Mouse (Mus musculus) neural tube, embryonic 11.5 days (tissue): ENCODE measurements around the gene Klk1b1. TPM values are rescaled to one million over a fixed set of nuclear protein-coding genes. Genes with fewer than 3 reads are reported as not detected.
"Not testable (repeated sequence)": the region's sequence is repeated elsewhere in the genome, so short reads cannot be mapped to it uniquely, and the experiment has no call there.

Experiments used
- ATAC-seq: fragments of 200-750 bp; cut with Nextera tagmentation; 2 replicates; pipeline ENCODE4 v1.8.0; 2017; ENCODE audit warnings: moderate number of reproducible peaks, mild to moderate bottlenecking, moderate TSS enrichment, moderate library complexity; ENCODE audit not compliant: insufficient read depth, low FRiP score, low TSS enrichment
- DNase-seq: peaks from one replicate; pipeline ENCODE4 v3.0.0-alpha.2; 2015; ENCODE audit warnings: low spot score
- H3K27ac ChIP-seq: fragments of 300-500 bp; sonication (generic); 2 replicates; pipeline ENCODE4 v1.5.1; 2014; ENCODE audit warnings: low read depth, mild to moderate bottlenecking, low read length
- H3K27me3 ChIP-seq: fragments of 300-500 bp; sonication (generic); 2 replicates; pipeline ENCODE4 v1.6.1; 2014; ENCODE audit warnings: mild to moderate bottlenecking, low read length, mixed read lengths; ENCODE audit not compliant: control insufficient read depth, insufficient read depth
- H3K36me3 ChIP-seq: fragments of 300-500 bp; sonication (generic); 2 replicates; pipeline ENCODE4 v1.6.1; 2014; ENCODE audit warnings: mild to moderate bottlenecking, low read length, moderate library complexity, mixed read lengths; ENCODE audit not compliant: control insufficient read depth, insufficient read depth
- H3K4me1 ChIP-seq: fragments of 300-500 bp; sonication (generic); 2 replicates; pipeline ENCODE4 v1.6.1; 2014; ENCODE audit warnings: low read length, mixed read lengths; ENCODE audit not compliant: control insufficient read depth, insufficient read depth
- H3K4me2 ChIP-seq: fragments of 300-500 bp; sonication (generic); 2 replicates; pipeline ENCODE4 v1.6.1; 2014; ENCODE audit warnings: low read depth, mild to moderate bottlenecking, moderate library complexity
- H3K4me3 ChIP-seq: fragments of 300-500 bp; sonication (generic); 2 replicates; pipeline ENCODE4 v1.5.1; 2014; ENCODE audit warnings: low read depth, low read length
- H3K9ac ChIP-seq: fragments of 300-500 bp; sonication (generic); 2 replicates; pipeline ENCODE4 v1.6.1; 2014; ENCODE audit warnings: mild to moderate bottlenecking, low read length
- H3K9me3 ChIP-seq: fragments of 300-500 bp; sonication (generic); 2 replicates; pipeline ENCODE4 v1.6.1; 2016; ENCODE audit warnings: low read length; ENCODE audit not compliant: control insufficient read depth
- WGBS: fragments of 180-500 bp; shearing (Covaris S2); extraction: QIAGEN DNeasy Blood & Tissue Kit; methylation state at CpG from one replicate; pipeline ENCODE4 v1.1.7; 2014; 5-methylcytosine and 5-hydroxymethylcytosine counted together
- polyA plus RNA-seq: library from polyadenylated mRNA; unstranded; fragments of >200 nt; fragmentation: Nextera tagmentation; extraction: Ambion mirVana; gene quantifications from 2 replicates; pipeline ENCODE4 v1.2.1, GENCODE M21; 2014

The Klk1b1 gene
- polyA plus RNA-seq, 1 experiment from 2014 or later: not detected

- Histone ChIP-seq H3K9me3 (no peaks in the 10 kb centered on the region; the same call in 1 of the 2 replicates), H3K36me3 (no peaks in the 10 kb centered on the region), H3K4me1 (no peaks in the 10 kb centered on the region), H3K4me3 (no peak overlapping the region), H3K9ac (no peak overlapping the region), H3K27me3 (no peaks in the 10 kb centered on the region), H3K27ac (no peak overlapping the region), H3K4me2 (no peak overlapping the region)
- DNase-seq (no peak), ATAC-seq (no peak)
- WGBS: 59% methylated on average over 4 of the region's 4 CpGs
Measured at GRCm38 (mm10) chr7:43932337-43932736, 34.2 kb upstream of the Klk1b1 start.

GRCm38 (mm10) chr7:43933440-43933839 is 33.1 kb upstream of the Klk1b1 start, which contains the start of gene Klk15:
Gene Klk15, plus strand, starts transcription at chr7:43933740.
- H3K27me3 ChIP-seq: no peaks in the 10 kb centered on the region
- H3K4me1 ChIP-seq: no peaks in the 10 kb centered on the region
- no peak within 1 kb of the TSS for H3K27ac ChIP-seq
- no peak within 1 kb of the TSS for H3K4me3 ChIP-seq
- H3K4me2 ChIP-seq: no peak within 1 kb of the TSS
- ATAC-seq (no peak), DNase-seq (no peak)
- no peaks in the 10 kb centered on the region for H3K36me3 ChIP-seq
- WGBS: 90% methylated on average over 3 of the region's 3 CpGs
- H3K9ac ChIP-seq: no peak within 1 kb of the TSS
- H3K9me3 ChIP-seq: no peaks in the 10 kb centered on the region; the same call in 1 of the 2 replicates

- H3K27me3 ChIP-seq: no peaks in the 10 kb centered on the region
- 86% methylated on average over 3 of the region's 3 CpGs for WGBS
- DNase-seq: no peak
Measured at GRCm38 (mm10) chr7:43934747-43935146, 31.8 kb upstream of the Klk1b1 start.

GRCm38 (mm10) chr7:43936551-43936950 is 30.0 kb upstream of the Klk1b1 start:
- 87% methylated on average over 14 of the region's 14 CpGs for WGBS
- Histone ChIP-seq H3K4me3 (no peak overlapping the region), H3K27me3 (no peaks in the 10 kb centered on the region), H3K4me1 (no peaks in the 10 kb centered on the region), H3K9me3 (no peaks in the 10 kb centered on the region), H3K27ac (no peak overlapping the region), H3K9ac (no peak overlapping the region), H3K4me2 (no peak overlapping the region), H3K36me3 (no peaks in the 10 kb centered on the region)
- ATAC-seq (no peak), DNase-seq (no peak)

More at GRCm38 (mm10) chr7:43934747-43935146, 31.8 kb upstream of the Klk1b1 start:
- Histone ChIP-seq H3K4me3 (no peak overlapping the region), H3K27ac (no peak overlapping the region), H3K4me1 (no peaks in the 10 kb centered on the region), H3K4me2 (no peak overlapping the region), H3K9ac (no peak overlapping the region), H3K36me3 (no peaks in the 10 kb centered on the region), H3K9me3 (no peaks in the 10 kb centered on the region; the same call in 1 of the 2 replicates)
- ATAC-seq: no peak

GRCm38 (mm10) chr7:43942293-43942692 is 24.3 kb upstream of the Klk1b1 start:
- H3K27me3 ChIP-seq, H3K36me3 ChIP-seq, ATAC-seq, H3K27ac ChIP-seq, H3K4me2 ChIP-seq, H3K4me1 ChIP-seq, H3K4me3 ChIP-seq, H3K9ac ChIP-seq, DNase-seq, H3K9me3 ChIP-seq: not testable (repeated sequence)
- WGBS: 61% methylated on average over 3 of the region's 3 CpGs

GRCm38 (mm10) chr7:43944727-43945264 is 21.8 kb upstream of the Klk1b1 start:
- no peak for DNase-seq
- H3K27ac ChIP-seq: no peak overlapping the region
- WGBS: 92% methylated on average over 3 of the region's 3 CpGs

GRCm38 (mm10) chr7:43950364-43950763 is 16.2 kb upstream of the Klk1b1 start, which contains the start of gene Klk1b8:
Gene Klk1b8, plus strand, starts transcription at chr7:43950664.
- DNase-seq (no peak), ATAC-seq (no peak)
- Histone ChIP-seq H3K4me2 (no peak within 1 kb of the TSS), H3K9me3 (no peaks in the 10 kb centered on the region), H3K27ac (no peak within 1 kb of the TSS), H3K9ac (no peak within 1 kb of the TSS), H3K4me3 (no peak within 1 kb of the TSS), H3K36me3 (no peaks in the 10 kb centered on the region), H3K4me1 (no peaks in the 10 kb centered on the region), H3K27me3 (no peaks in the 10 kb centered on the region)
- WGBS: 72% methylated on average over 2 of the region's 2 CpGs

More at GRCm38 (mm10) chr7:43944727-43945264, 21.8 kb upstream of the Klk1b1 start:
- no peak overlapping the region for H3K4me3 ChIP-seq
- no peaks in the 10 kb centered on the region for H3K9me3 ChIP-seq
- no peak overlapping the region for H3K4me2 ChIP-seq
- no peaks in the 10 kb centered on the region for H3K4me1 ChIP-seq
- H3K36me3 ChIP-seq: no peaks in the 10 kb centered on the region
- ATAC-seq: no peak
- no peaks in the 10 kb centered on the region for H3K27me3 ChIP-seq
- no peak overlapping the region for H3K9ac ChIP-seq

GRCm38 (mm10) chr7:43952703-43953102 is 13.8 kb upstream of the Klk1b1 start:
- H3K4me2 ChIP-seq: no peak overlapping the region
- no peaks in the 10 kb centered on the region for H3K27me3 ChIP-seq
- WGBS: 66% methylated on average over 4 of the region's 4 CpGs
- DNase-seq (no peak), ATAC-seq (no peak)
- H3K36me3 ChIP-seq: no peaks in the 10 kb centered on the region
- H3K4me3 ChIP-seq: no peak overlapping the region
- H3K4me1 ChIP-seq: no peaks in the 10 kb centered on the region
- H3K27ac ChIP-seq: no peak overlapping the region
- no peak overlapping the region for H3K9ac ChIP-seq
- H3K9me3 ChIP-seq: no peaks in the 10 kb centered on the region

- Histone ChIP-seq H3K4me1 (no peaks in the 10 kb centered on the region), H3K27ac (no peak overlapping the region), H3K4me2 (no peak overlapping the region), H3K9me3 (no peaks in the 10 kb centered on the region), H3K27me3 (no peaks in the 10 kb centered on the region), H3K4me3 (no peak overlapping the region), H3K9ac (no peak overlapping the region), H3K36me3 (no peaks in the 10 kb centered on the region)
- 87% methylated on average over 3 of the region's 3 CpGs for WGBS
- no peak for DNase-seq
- no peak for ATAC-seq
Measured at GRCm38 (mm10) chr7:43967058-43967457, 507 bp downstream of the Klk1b1 start.
